Mouse (Mus musculus) forebrain, embryonic 10.5 days (tissue): ENCODE data around the gene Abhd2. TPM values are rescaled to one million over a fixed set of nuclear protein-coding genes. Genes with fewer than 3 reads are reported as not detected.

Experiments
- DNase-seq: peaks from one replicate; pipeline ENCODE4 v3.0.0-alpha.2; 2017; ENCODE audit warnings: low spot score; ENCODE audit errors: extremely low spot score
- H3K27ac ChIP-seq: fragments of 300-500 bp; sonication (generic); 2 replicates; pipeline ENCODE4 v1.5.1; 2016; ENCODE audit warnings: mild to moderate bottlenecking
- H3K27me3 ChIP-seq: fragments of 300-500 bp; sonication (generic); 2 replicates; pipeline ENCODE4 v1.6.1; 2016; ENCODE audit warnings: mild to moderate bottlenecking; ENCODE audit not compliant: poor library complexity, severe bottlenecking
- H3K36me3 ChIP-seq: fragments of 300-500 bp; sonication (generic); replicated peaks from 2 replicates; pipeline ENCODE4 v1.6.1; 2016; ENCODE audit warnings: mild to moderate bottlenecking, moderate library complexity
- H3K4me1 ChIP-seq: fragments of 300-500 bp; sonication (generic); 2 replicates; pipeline ENCODE4 v1.6.1; 2016
- H3K4me3 ChIP-seq: fragments of 300-500 bp; sonication (generic); 2 replicates; pipeline ENCODE4 v1.5.1; 2016; ENCODE audit warnings: mild to moderate bottlenecking, moderate library complexity
- H3K9me3 ChIP-seq: fragments of 300-500 bp; sonication (generic); 2 replicates; pipeline ENCODE4 v1.6.1; 2016; ENCODE audit warnings: mild to moderate bottlenecking, moderate library complexity
- WGBS: fragments of 180-500 bp; shearing (Covaris S2); methylation state at CpG from one replicate; pipeline ENCODE4 v1.1.7; 2016; 5-methylcytosine and 5-hydroxymethylcytosine counted together
- polyA plus RNA-seq: library from polyadenylated mRNA; unstranded; fragments of >200 nt; fragmentation: Nextera tagmentation; extraction: Ambion mirVana; gene quantifications from 2 replicates; pipeline ENCODE4 v1.2.1, GENCODE M21; 2016

Abhd2 gene
- polyA plus RNA-seq, 1 experiment from 2014 or later = 8.6 TPM

- Histone ChIP-seq H3K27ac (no peak overlapping the region), H3K36me3 (peaks cover 24% of the 10 kb centered on the region), H3K4me1 (peaks cover 31% of the 10 kb centered on the region), H3K27me3 (no peaks in the 10 kb centered on the region), H3K4me3 (no peak overlapping the region), H3K9me3 (0 out of 2 replicates have a peak, but pooled peaks cover 3% of the 10 kb centered on the region)
- WGBS = 97% methylated on average over 8 of the region's 8 CpGs
- DNase-seq = no peak
Observed at GRCm38 (mm10) chr7:79284889-79285280, 11.9 kb downstream of the Abhd2 start.

GRCm38 (mm10) chr7:79285408-79285807 lies 12.4 kb downstream of the Abhd2 start:
- H3K27ac ChIP-seq = no peak overlapping the region
- H3K36me3 ChIP-seq = peaks cover 24% of the 10 kb centered on the region
- peaks cover 31% of the 10 kb centered on the region for H3K4me1 ChIP-seq
- no peaks in the 10 kb centered on the region for H3K27me3 ChIP-seq
- WGBS = 94% methylated on average over 13 of the region's 13 CpGs
- DNase-seq = no peak
- H3K4me3 ChIP-seq = no peak overlapping the region
- 0 out of 2 replicates have a peak, but pooled peaks cover 3% of the 10 kb centered on the region for H3K9me3 ChIP-seq

GRCm38 (mm10) chr7:79287226-79287625 lies 14.2 kb downstream of the Abhd2 start:
- no peak for DNase-seq
- 91% methylated on average over 6 of the region's 6 CpGs for whole genome bisulfite sequencing
- Histone ChIP-seq H3K9me3 (0 out of 2 replicates have a peak, but pooled peaks cover 3% of the 10 kb centered on the region), H3K36me3 (peaks cover 24% of the 10 kb centered on the region), H3K4me1 (peaks cover 25% of the 10 kb centered on the region), H3K27me3 (no peaks in the 10 kb centered on the region), H3K4me3 (no peak overlapping the region), H3K27ac (no peak overlapping the region)

GRCm38 (mm10) chr7:79287928-79288327 lies 14.9 kb downstream of the Abhd2 start:
- DNase-seq = no peak
- WGBS = 93% methylated on average over 8 of the region's 8 CpGs
- Histone ChIP-seq H3K27me3 (no peaks in the 10 kb centered on the region), H3K9me3 (0 out of 2 replicates have a peak, but pooled peaks cover 3% of the 10 kb centered on the region), H3K4me3 (no peak overlapping the region), H3K36me3 (peaks cover 21% of the 10 kb centered on the region), H3K27ac (no peak overlapping the region), H3K4me1 (peaks cover 30% of the 10 kb centered on the region)

GRCm38 (mm10) chr7:79288422-79288821 lies 15.4 kb downstream of the Abhd2 start:
- Histone ChIP-seq H3K36me3 (peaks cover 21% of the 10 kb centered on the region), H3K4me3 (no peak overlapping the region), H3K4me1 (peaks cover 30% of the 10 kb centered on the region), H3K27ac (no peak overlapping the region), H3K27me3 (no peaks in the 10 kb centered on the region), H3K9me3 (0 out of 2 replicates have a peak, but pooled peaks cover 3% of the 10 kb centered on the region)
- 97% methylated on average over 5 of the region's 5 CpGs for WGBS
- no peak for DNase-seq

- no peak for DNase-seq
- no peak overlapping the region; the same call in 1 of the 2 replicates for H3K4me3 ChIP-seq
- peaks cover 40% of the 10 kb centered on the region for H3K36me3 ChIP-seq
- peaks cover 34% of the 10 kb centered on the region for H3K4me1 ChIP-seq
- peak overlapping the region; percentile 71 for H3K27ac ChIP-seq
- H3K27me3 ChIP-seq = no peaks in the 10 kb centered on the region
- no peaks in the 10 kb centered on the region for H3K9me3 ChIP-seq
- 49% methylated on average over 14 of the region's 14 CpGs for WGBS
Observed at GRCm38 (mm10) chr7:79293605-79294232, 20.7 kb downstream of the Abhd2 start.

- H3K27ac ChIP-seq = peak overlapping the region; percentile 71
- DNase-seq = no peak
- H3K4me1 ChIP-seq = peaks cover 34% of the 10 kb centered on the region
- H3K9me3 ChIP-seq = no peaks in the 10 kb centered on the region
- WGBS = 91% methylated on average over 13 of the region's 13 CpGs
- no peak overlapping the region for H3K4me3 ChIP-seq
- peaks cover 48% of the 10 kb centered on the region for H3K36me3 ChIP-seq
- H3K27me3 ChIP-seq = no peaks in the 10 kb centered on the region
Observed at GRCm38 (mm10) chr7:79294449-79294980, 21.5 kb downstream of the Abhd2 start.

- H3K36me3 ChIP-seq = peaks cover 52% of the 10 kb centered on the region
- WGBS = 86% methylated on average over 13 of the region's 13 CpGs
- DNase-seq = no peak
Observed at GRCm38 (mm10) chr7:79295196-79295826, 22.3 kb downstream of the Abhd2 start.

GRCm38 (mm10) chr7:79298681-79299080 lies 25.7 kb downstream of the Abhd2 start:
- no peak for DNase-seq
- WGBS = 47% methylated on average over 1 of the region's 1 CpGs
- peaks cover 33% of the 10 kb centered on the region for H3K4me1 ChIP-seq
- H3K4me3 ChIP-seq = no peak overlapping the region
- no peaks in the 10 kb centered on the region for H3K9me3 ChIP-seq
- peaks cover 56% of the 10 kb centered on the region for H3K36me3 ChIP-seq
- H3K27me3 ChIP-seq = no peaks in the 10 kb centered on the region
- H3K27ac ChIP-seq = no peak overlapping the region

More at GRCm38 (mm10) chr7:79295196-79295826, 22.3 kb downstream of the Abhd2 start:
- no peaks in the 10 kb centered on the region for H3K27me3 ChIP-seq
- no peak overlapping the region for H3K4me3 ChIP-seq
- H3K27ac ChIP-seq = peak overlapping the region; percentile 71; the same call in 1 of the 2 replicates
- peaks cover 34% of the 10 kb centered on the region for H3K4me1 ChIP-seq
- no peaks in the 10 kb centered on the region for H3K9me3 ChIP-seq

GRCm38 (mm10) chr7:79299548-79299947 lies 26.5 kb downstream of the Abhd2 start:
- no peak overlapping the region for H3K4me3 ChIP-seq
- H3K27ac ChIP-seq = 0 out of 2 replicates have a peak overlapping the region, but pooled peaks have one; percentile 20
- H3K36me3 ChIP-seq = peaks cover 63% of the 10 kb centered on the region
- H3K9me3 ChIP-seq = no peaks in the 10 kb centered on the region
- no peaks in the 10 kb centered on the region for H3K27me3 ChIP-seq
- no peak for DNase-seq
- peaks cover 26% of the 10 kb centered on the region for H3K4me1 ChIP-seq
- WGBS = 86% methylated on average over 7 of the region's 7 CpGs

GRCm38 (mm10) chr7:79300432-79301151 lies 27.6 kb downstream of the Abhd2 start:
- Histone ChIP-seq H3K4me3 (no peak overlapping the region), H3K4me1 (peaks cover 20% of the 10 kb centered on the region), H3K36me3 (peaks cover 54% of the 10 kb centered on the region), H3K27me3 (no peaks in the 10 kb centered on the region), H3K9me3 (no peaks in the 10 kb centered on the region), H3K27ac (peak overlapping the region; percentile 33; the same call in 1 of the 2 replicates)
- DNase-seq = no peak
- WGBS = 83% methylated on average over 13 of the region's 13 CpGs

- no peak overlapping the region for H3K4me3 ChIP-seq
- no peaks in the 10 kb centered on the region for H3K9me3 ChIP-seq
- WGBS = 91% methylated on average over 6 of the region's 6 CpGs
- H3K4me1 ChIP-seq = peaks cover 20% of the 10 kb centered on the region
- no peak overlapping the region for H3K27ac ChIP-seq
- no peak for DNase-seq
- peaks cover 48% of the 10 kb centered on the region for H3K36me3 ChIP-seq
- no peaks in the 10 kb centered on the region for H3K27me3 ChIP-seq
Observed at GRCm38 (mm10) chr7:79302145-79302544, 29.1 kb downstream of the Abhd2 start.
